Mouse (Mus musculus): Measurements from ENCODE around the gene Akap6.

DNA sequence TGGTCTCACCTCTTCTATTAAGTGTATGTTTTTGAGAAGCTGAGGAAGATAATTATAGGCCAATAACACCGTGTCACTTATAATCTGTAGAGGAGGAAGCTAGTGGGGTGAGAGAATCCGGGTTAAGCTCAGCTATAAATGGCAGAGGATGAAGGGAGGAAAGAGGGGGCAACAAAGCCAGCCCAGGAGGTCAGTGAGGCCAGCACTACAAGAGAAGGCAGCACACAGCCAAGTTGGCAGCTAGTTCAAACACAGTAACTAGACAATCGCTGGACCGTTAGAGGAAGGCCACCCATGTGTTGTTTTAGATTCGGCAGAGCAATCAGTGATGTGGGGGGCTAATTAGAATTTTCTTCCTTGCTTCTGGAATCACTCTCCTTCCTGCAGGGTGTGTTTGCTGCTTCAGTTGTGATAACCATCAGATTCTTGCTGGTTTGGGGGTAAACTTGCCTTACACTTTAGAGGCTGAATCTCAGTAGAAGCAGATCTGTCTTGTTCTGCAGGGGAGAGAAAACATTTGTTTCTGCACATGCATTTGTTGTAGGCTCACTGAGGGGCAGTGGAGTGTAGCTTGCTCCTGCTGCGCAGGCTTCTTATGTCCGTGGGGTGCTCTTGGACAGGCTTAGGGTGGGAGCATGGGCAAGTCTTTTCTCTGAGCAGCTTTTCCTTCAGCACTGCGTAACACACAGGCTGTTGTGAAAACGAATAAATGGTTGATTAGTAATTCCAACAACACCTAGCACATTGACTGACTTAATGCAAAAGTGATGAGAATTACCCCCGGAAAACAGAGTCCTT lies 27.4 kb downstream of the Akap6 start:
- TF ChIP-seq CTCF (IDR thresholded peaks at IDR 0.05; ENCODE audit: low read depth) = no peak
- no peak for TF ChIP-seq EP300 (IDR thresholded peaks at IDR 0.05; ENCODE audit: low read depth)
